Mouse (Mus musculus): ENCODE measurements around the gene Mpp2.

DNA sequence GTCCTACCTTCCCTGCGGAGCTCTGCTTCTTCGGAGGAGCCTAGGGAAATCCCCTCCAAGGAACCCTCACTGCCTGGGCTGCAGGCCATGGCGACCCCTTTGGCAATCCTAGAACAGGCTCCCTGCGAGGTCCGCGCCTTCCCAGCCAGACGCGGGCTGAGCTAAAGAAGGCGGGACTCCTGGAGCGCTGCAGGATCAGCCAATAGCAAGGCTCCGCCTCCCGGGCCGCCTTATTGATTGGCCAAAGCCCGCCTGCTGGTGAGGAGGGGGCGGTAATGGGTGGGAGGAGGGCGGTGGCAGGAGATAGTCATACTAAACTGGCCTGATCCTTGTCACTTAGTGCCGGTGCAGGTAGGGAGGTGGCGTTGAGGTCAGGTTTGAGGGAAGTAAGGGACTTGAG, 6.0 kb downstream of the Mpp2 start:
- TF ChIP-seq POLR2A (IDR thresholded peaks at IDR 0.05; ENCODE audit: insufficient read depth, low read depth, low read length) (peak; percentile 52), CTCF (IDR thresholded peaks at IDR 0.05; ENCODE audit: insufficient read depth, low read depth, low read length) (no peak)

All from olfactory bulb, adult 2 months (tissue).